Mouse (Mus musculus) liver, postnatal 0 days (tissue): ENCODE measurements around the gene Dtnb. TPM values are rescaled to one million over a fixed set of nuclear protein-coding genes. Genes with fewer than 3 reads are reported as not detected.

Source experiments
- ATAC-seq: fragments of 200-750 bp; cut with Nextera tagmentation; 2 replicates; pipeline ENCODE4 v1.8.0; 2017; ENCODE audit warnings: mild to moderate bottlenecking, moderate library complexity
- DNase-seq: peaks from one replicate; pipeline ENCODE4 v3.0.0-alpha.2; 2016
- H3K27ac ChIP-seq: fragments of 300-500 bp; sonication (generic); 2 replicates; pipeline ENCODE4 v1.5.1; 2014; ENCODE audit warnings: antibody characterized with exemption, moderate library complexity, mild to moderate bottlenecking, low read depth
- H3K27me3 ChIP-seq: fragments of 300-500 bp; sonication (generic); 2 replicates; pipeline ENCODE4 v1.6.1; 2014; ENCODE audit warnings: low read length, control low read depth, mixed read lengths; ENCODE audit not compliant: insufficient read depth
- H3K36me3 ChIP-seq: fragments of 300-500 bp; sonication (generic); replicated peaks from 2 replicates; pipeline ENCODE4 v1.6.1; 2014; ENCODE audit warnings: mild to moderate bottlenecking, control low read depth, low read length, moderate library complexity, mixed read lengths; ENCODE audit not compliant: insufficient read depth
- H3K4me1 ChIP-seq: fragments of 300-500 bp; sonication (generic); 2 replicates; pipeline ENCODE4 v1.6.1; 2014; ENCODE audit warnings: antibody characterized with exemption, mild to moderate bottlenecking, control low read depth; ENCODE audit not compliant: insufficient read depth
- H3K4me2 ChIP-seq: fragments of 300-500 bp; sonication (generic); 2 replicates; pipeline ENCODE4 v1.6.1; 2014; ENCODE audit warnings: low read depth, mild to moderate bottlenecking, low read length, moderate library complexity, mixed read lengths
- H3K4me3 ChIP-seq: fragments of 300-500 bp; sonication (generic); 2 replicates; pipeline ENCODE4 v1.5.1; 2014; ENCODE audit warnings: low read depth, low read length
- H3K9ac ChIP-seq: fragments of 300-500 bp; sonication (generic); replicated peaks from 2 replicates; pipeline ENCODE4 v1.6.1; 2014; ENCODE audit warnings: mild to moderate bottlenecking, moderate library complexity
- H3K9me3 ChIP-seq: fragments of 300-500 bp; sonication (generic); 2 replicates; pipeline ENCODE4 v1.6.1; 2016; ENCODE audit warnings: mild to moderate bottlenecking, control low read depth, low read length, mixed read lengths
- CTCF ChIP-seq: sonication (generic); IDR thresholded peaks from 2 replicates; pipeline ENCODE4 v1.5.1; 2016; ENCODE audit warnings: antibody characterized with exemption, low read depth
- EP300 ChIP-seq: IDR thresholded peaks from 2 replicates; pipeline ENCODE4 v1.6.1; 2016; ENCODE audit warnings: antibody characterized with exemption, low read depth, mild to moderate bottlenecking
- WGBS: fragments of 180-500 bp; shearing (Covaris S2); extraction: QIAGEN DNeasy Blood & Tissue Kit; methylation state at CpG from one replicate; pipeline ENCODE4 v1.1.7; 2014; ENCODE audit not compliant: insufficient replicate concordance; 5-methylcytosine and 5-hydroxymethylcytosine counted together
- polyA plus RNA-seq: library from polyadenylated mRNA; unstranded; fragments of >200 nt; fragmentation: Nextera tagmentation; extraction: Ambion mirVana; gene quantifications from 2 replicates; pipeline ENCODE4 v1.2.1, GENCODE M21; 2015

Gene Dtnb
- polyA plus RNA-seq, 1 experiment from 2014 or later, result 15.7 TPM

- no peak for DNase-seq
- WGBS, result 36% methylated on average over 5 of the region's 5 CpGs
- Histone ChIP-seq H3K27ac (no peak overlapping the region), H3K36me3 (no peaks in the 10 kb centered on the region), H3K9me3 (no peaks in the 10 kb centered on the region), H3K4me3 (no peak overlapping the region), H3K4me2 (no peak overlapping the region), H3K4me1 (0 out of 2 replicates have a peak, but pooled peaks cover 4% of the 10 kb centered on the region), H3K27me3 (no peaks in the 10 kb centered on the region), H3K9ac (no peak overlapping the region)
- no peak for ATAC-seq
- TF ChIP-seq EP300 (no peak), CTCF (no peak)
Observed at GRCm38 (mm10) chr12:3548582-3549211, 23.5 kb upstream of the Dtnb start.

GRCm38 (mm10) chr12:3550280-3550679 is 21.9 kb upstream of the Dtnb start:
- H3K27me3 ChIP-seq, result no peaks in the 10 kb centered on the region
- no peak overlapping the region for H3K9ac ChIP-seq
- H3K4me3 ChIP-seq, result peak overlapping the region; percentile 9; the same call in 1 of the 2 replicates
- 28% methylated on average over 13 of the region's 13 CpGs for WGBS
- H3K36me3 ChIP-seq, result no peaks in the 10 kb centered on the region
- H3K27ac ChIP-seq, result no peak overlapping the region
- TF ChIP-seq EP300, result no peak
- peak; percentile 52 for TF ChIP-seq CTCF
- ATAC-seq, result peak; percentile 56; the same call in 1 of the 2 replicates
- no peaks in the 10 kb centered on the region for H3K9me3 ChIP-seq
- DNase-seq, result peak; percentile 52
- no peak overlapping the region for H3K4me2 ChIP-seq
- H3K4me1 ChIP-seq, result 0 out of 2 replicates have a peak, but pooled peaks cover 4% of the 10 kb centered on the region

- 62% methylated on average over 9 of the region's 9 CpGs for WGBS
- Histone ChIP-seq H3K4me1 (no peaks in the 10 kb centered on the region), H3K4me3 (no peak overlapping the region), H3K36me3 (no peaks in the 10 kb centered on the region), H3K9me3 (no peaks in the 10 kb centered on the region), H3K4me2 (no peak overlapping the region), H3K27ac (no peak overlapping the region), H3K9ac (no peak overlapping the region), H3K27me3 (no peaks in the 10 kb centered on the region)
- TF ChIP-seq CTCF (no peak), EP300 (no peak)
- DNase-seq, result no peak
- no peak for ATAC-seq
Observed at GRCm38 (mm10) chr12:3557414-3558319, 14.5 kb upstream of the Dtnb start.

GRCm38 (mm10) chr12:3560596-3560995 is 11.6 kb upstream of the Dtnb start:
- no peak overlapping the region for H3K27ac ChIP-seq
- no peak overlapping the region for H3K4me3 ChIP-seq
- H3K4me2 ChIP-seq, result no peak overlapping the region
- no peaks in the 10 kb centered on the region for H3K4me1 ChIP-seq
- no peaks in the 10 kb centered on the region for H3K27me3 ChIP-seq
- H3K9me3 ChIP-seq, result no peaks in the 10 kb centered on the region
- TF ChIP-seq EP300 (no peak), CTCF (peak; percentile 62)
- peak; percentile 84 for ATAC-seq
- no peaks in the 10 kb centered on the region for H3K36me3 ChIP-seq
- 18% methylated on average over 1 of the region's 1 CpGs for WGBS
- H3K9ac ChIP-seq, result no peak overlapping the region
- peak; percentile 57 for DNase-seq

GRCm38 (mm10) chr12:3561032-3561431 is 11.1 kb upstream of the Dtnb start:
- no peaks in the 10 kb centered on the region for H3K4me1 ChIP-seq
- no peaks in the 10 kb centered on the region for H3K36me3 ChIP-seq
- TF ChIP-seq CTCF, result no peak
- 59% methylated on average over 6 of the region's 6 CpGs for WGBS
- no peak overlapping the region for H3K27ac ChIP-seq
- H3K9me3 ChIP-seq, result no peaks in the 10 kb centered on the region
- no peak overlapping the region for H3K9ac ChIP-seq
- ATAC-seq (0 out of 2 replicates have a peak, but pooled peaks have one; percentile 17), DNase-seq (no peak)
- H3K4me2 ChIP-seq, result no peak overlapping the region
- no peaks in the 10 kb centered on the region for H3K27me3 ChIP-seq
- no peak overlapping the region for H3K4me3 ChIP-seq

GRCm38 (mm10) chr12:3562806-3563205 is 9.4 kb upstream of the Dtnb start:
- ATAC-seq (no peak), DNase-seq (no peak)
- Histone ChIP-seq H3K4me2 (no peak overlapping the region), H3K9me3 (no peaks in the 10 kb centered on the region), H3K4me3 (no peak overlapping the region), H3K9ac (no peak overlapping the region), H3K36me3 (no peaks in the 10 kb centered on the region), H3K4me1 (no peaks in the 10 kb centered on the region), H3K27ac (no peak overlapping the region), H3K27me3 (no peaks in the 10 kb centered on the region)
- TF ChIP-seq EP300 (no peak), CTCF (no peak)
- 75% methylated on average over 10 of the region's 10 CpGs for WGBS
